8 mouse cellular contexts compared by ENCODE assay signal in the genomic region with DNA sequence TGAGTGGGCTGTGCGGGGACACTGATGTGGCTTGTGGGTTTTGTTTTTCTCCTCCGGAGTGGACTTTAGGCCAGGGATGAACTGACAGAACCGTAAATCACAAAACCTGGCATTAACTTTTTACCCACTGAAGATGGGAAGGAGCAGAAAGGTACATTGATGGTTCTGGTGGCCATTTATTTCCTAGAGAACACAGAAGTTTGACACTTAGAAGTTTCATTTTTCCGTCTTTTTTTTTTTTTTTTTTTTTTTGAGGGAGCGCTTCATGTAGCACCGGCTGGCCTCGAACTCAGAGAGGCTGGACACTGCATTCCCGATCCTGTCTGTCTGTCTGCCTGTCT. TPM values are rescaled to one million over a fixed set of nuclear protein-coding genes. Genes with fewer than 3 reads are reported as not detected.
DNase-seq lines count a peak whose midpoint lies in the region; ATAC-seq and TF ChIP-seq lines count a peak whose summit lies in the region.

No protein-coding gene starts in this region.

- H3K27ac ChIP-seq in heart, embryonic 11.5 days (ENCODE audit: low read depth, low read length) = peak overlapping the region; percentile 98
- H3K27ac ChIP-seq in forebrain, embryonic 13.5 days = peak overlapping the region; percentile 96
- peak overlapping the region; percentile 94 for H3K27ac ChIP-seq in liver, embryonic 15.5 days (replicated peaks)

- peak overlapping the region; percentile 83 for H3K4me2 ChIP-seq in heart, embryonic 11.5 days
- peak overlapping the region; percentile 70 for H3K4me2 ChIP-seq in forebrain, embryonic 13.5 days
- H3K4me2 ChIP-seq in liver, embryonic 15.5 days = peak overlapping the region; percentile 81

- H3K79me2 ChIP-seq in C2C12 (ENCODE audit: control insufficient read depth, insufficient read depth) = peaks cover 60% of the 10 kb centered on the region

- peak overlapping the region; percentile 99 for H3K9ac ChIP-seq in heart, embryonic 11.5 days (ENCODE audit: low read depth, low read length)
- peak overlapping the region; percentile 98 for H3K9ac ChIP-seq in forebrain, embryonic 13.5 days
- peak overlapping the region; percentile 97 for H3K9ac ChIP-seq in liver, embryonic 15.5 days

- H3ac ChIP-seq in C2C12 (ENCODE audit: control insufficient read depth, insufficient read length, low read depth) = peak overlapping the region; percentile 71

- TF ChIP-seq CTCF in C2C12 (IDR thresholded peaks at IDR 0.05; ENCODE audit: control insufficient read depth, insufficient read depth, insufficient read length) = no peak

- no peak for ATAC-seq in heart, embryonic 11.5 days (replicated peaks; ENCODE audit: insufficient number of reproducible peaks, low FRiP score, low TSS enrichment)
- ATAC-seq in forebrain, embryonic 13.5 days = no peak
- no peak for ATAC-seq in liver, embryonic 15.5 days (ENCODE audit: insufficient read depth)

- peak overlapping the region; percentile 99 for H3K4me3 ChIP-seq in heart, embryonic 11.5 days (ENCODE audit: low read depth, low read length)
- peak overlapping the region; percentile 79 for H3K4me3 ChIP-seq in C2C12 (ENCODE audit: insufficient read depth, poor library complexity, severe bottlenecking)
- H3K4me3 ChIP-seq in forebrain, embryonic 13.5 days = peak overlapping the region; percentile 99
- H3K4me3 ChIP-seq in liver, embryonic 15.5 days (replicated peaks) = peak overlapping the region; percentile 98

- WGBS in heart, embryonic 11.5 days (ENCODE audit: insufficient replicate concordance) = 3% methylated on average over 8 of the region's 8 CpGs
- WGBS in forebrain, embryonic 13.5 days = under 1% methylated on average over 8 of the region's 8 CpGs
- 0% methylated on average over 8 of the region's 8 CpGs for WGBS in liver, embryonic 15.5 days (ENCODE audit: insufficient replicate concordance)

- H3K27me3 ChIP-seq in heart, embryonic 11.5 days (ENCODE audit: control insufficient read depth, insufficient read depth, low read length) = no peaks in the 10 kb centered on the region
- no peaks in the 10 kb centered on the region for H3K27me3 ChIP-seq in C2C12 (ENCODE audit: control insufficient read depth, insufficient read depth, insufficient read length)
- H3K27me3 ChIP-seq in forebrain, embryonic 13.5 days = no peaks in the 10 kb centered on the region
- no peaks in the 10 kb centered on the region for H3K27me3 ChIP-seq in liver, embryonic 15.5 days

- peaks cover 5% of the 10 kb centered on the region for H3K36me3 ChIP-seq in heart, embryonic 11.5 days (ENCODE audit: control insufficient read depth, insufficient read depth, low read length)
- H3K36me3 ChIP-seq in C2C12 (ENCODE audit: control insufficient read depth, insufficient read depth) = peaks cover 31% of the 10 kb centered on the region
- peaks cover 19% of the 10 kb centered on the region; the same call in 1 of the 2 replicates for H3K36me3 ChIP-seq in forebrain, embryonic 13.5 days (ENCODE audit: poor library complexity, severe bottlenecking)
- H3K36me3 ChIP-seq in liver, embryonic 15.5 days (replicated peaks) = peaks cover 42% of the 10 kb centered on the region

- DNase-seq in heart, postnatal 4 days = no peak
- DNase-seq in frontal cortex, adult 2 months (ENCODE audit: extremely low spot score in 1 of 2, low spot score in 1 of 2) = no peak
- DNase-seq in adrenal gland, adult 2 months = no peak
- no peak for DNase-seq in kidney, adult 9 months

- H3K4me1 ChIP-seq in heart, embryonic 11.5 days (ENCODE audit: control insufficient read depth, insufficient read depth, low read length) = peaks cover 19% of the 10 kb centered on the region
- peaks cover 37% of the 10 kb centered on the region for H3K4me1 ChIP-seq in forebrain, embryonic 13.5 days
- peaks cover 58% of the 10 kb centered on the region for H3K4me1 ChIP-seq in liver, embryonic 15.5 days (replicated peaks)

- H3K9me3 ChIP-seq in heart, embryonic 11.5 days (replicated peaks; ENCODE audit: control insufficient read depth, low read length) = no peaks in the 10 kb centered on the region
- H3K9me3 ChIP-seq in forebrain, embryonic 13.5 days (replicated peaks) = no peaks in the 10 kb centered on the region; the same call in 1 of the 2 replicates
- H3K9me3 ChIP-seq in liver, embryonic 15.5 days (replicated peaks) = no peaks in the 10 kb centered on the region

- peaks cover 55% of the 10 kb centered on the region for H3K79me3 ChIP-seq in C2C12 (ENCODE audit: low read depth)

TF ChIP-seq in C2C12, 6 proteins besides CTCF, POLR2A, EP300 and RAD21:
- TF ChIP-seq FOSL1 (IDR thresholded peaks at IDR 0.05; ENCODE audit: insufficient read depth, low read length, poor library complexity, severe bottlenecking) (no peak), USF1 (IDR thresholded peaks at IDR 0.05; ENCODE audit: low read depth) (no peak), CEBPB (IDR thresholded peaks at IDR 0.05; ENCODE audit: low read depth) (no peak), MAX (IDR thresholded peaks at IDR 0.05) (no peak), MYOD1 (IDR thresholded peaks at IDR 0.05; ENCODE audit: control insufficient read depth, insufficient read length, low read depth) (no peak), MYOG (IDR thresholded peaks at IDR 0.05; ENCODE audit: control insufficient read depth, extremely low read depth, insufficient read length) (no peak)

RNA-seq across cellular contexts. Expression of gene Baz1b, which starts 1.1 kb away (rescaled TPM):
- polyA plus RNA-seq in heart, embryonic 11.5 days (2014; fragmentation: Nextera tagmentation; extraction: Ambion mirVana) = 28.9 and 45.4 TPM in 2 replicates
- total RNA-seq in heart, postnatal 4 days (2021) = 10 to 100 TPM; 53.9 to 54.3 TPM
- polyA plus RNA-seq in C2C12 (2012; fragmentation: generic; extraction: Trizol) = 39.9 TPM
- polyA plus RNA-seq in forebrain, embryonic 13.5 days (2015; fragmentation: Nextera tagmentation; extraction: Ambion mirVana) = 50.1 and 51.4 TPM in 2 replicates
- polyA plus RNA-seq in liver, embryonic 15.5 days (2015; fragmentation: Nextera tagmentation; extraction: Ambion mirVana) = 18.2 and 20.1 TPM in 2 replicates
- 62.8 and 64.8 TPM in 2 replicates for polyA plus RNA-seq in frontal cortex, adult 2 months (2012; rRNA removed)
- total RNA-seq in adrenal gland, adult 2 months (2021) = 10 to 100 TPM; 70.8 to 78.3 TPM
- polyA plus RNA-seq in adrenal gland, adult 2 months (2012; rRNA removed) = 26.8 and 30.8 TPM in 2 replicates

RNA-seq across cellular contexts. Expression of gene Bcl7b, which starts 20.1 kb away (rescaled TPM):
- 32.3 and 35.2 TPM in 2 replicates for polyA plus RNA-seq in heart, embryonic 11.5 days (2014; fragmentation: Nextera tagmentation; extraction: Ambion mirVana)
- total RNA-seq in heart, postnatal 4 days (2021) = 10 to 100 TPM; 31.1 to 31.9 TPM
- 50.3 TPM for polyA plus RNA-seq in C2C12 (2012; fragmentation: generic; extraction: Trizol)
- 48.9 and 50.8 TPM in 2 replicates for polyA plus RNA-seq in forebrain, embryonic 13.5 days (2015; fragmentation: Nextera tagmentation; extraction: Ambion mirVana)
- polyA plus RNA-seq in liver, embryonic 15.5 days (2015; fragmentation: Nextera tagmentation; extraction: Ambion mirVana) = 26.2 and 27.7 TPM in 2 replicates
- polyA plus RNA-seq in frontal cortex, adult 2 months (2012; rRNA removed) = 42.2 TPM in 2 replicates
- total RNA-seq in adrenal gland, adult 2 months (2021) = 10 to 100 TPM; 77.9 to 95.3 TPM
- 52.4 and 79.9 TPM in 2 replicates for polyA plus RNA-seq in adrenal gland, adult 2 months (2012; rRNA removed)

RNA-seq across cellular contexts. Expression of gene Tbl2, which starts 38.7 kb away (rescaled TPM):
- polyA plus RNA-seq in heart, embryonic 11.5 days (2014; fragmentation: Nextera tagmentation; extraction: Ambion mirVana) = 20.0 and 21.3 TPM in 2 replicates
- 10 to 100 TPM; 15.8 to 18.4 TPM for total RNA-seq in heart, postnatal 4 days (2021)
- 17.0 TPM for polyA plus RNA-seq in C2C12 (2012; fragmentation: generic; extraction: Trizol)
- 18.8 and 19.3 TPM in 2 replicates for polyA plus RNA-seq in forebrain, embryonic 13.5 days (2015; fragmentation: Nextera tagmentation; extraction: Ambion mirVana)
- 11.7 and 12.2 TPM in 2 replicates for polyA plus RNA-seq in liver, embryonic 15.5 days (2015; fragmentation: Nextera tagmentation; extraction: Ambion mirVana)
- polyA plus RNA-seq in frontal cortex, adult 2 months (2012; rRNA removed) = 9.5 and 10.7 TPM in 2 replicates
- total RNA-seq in adrenal gland, adult 2 months (2021) = 10 to 100 TPM; 22.7 to 35.9 TPM
- polyA plus RNA-seq in adrenal gland, adult 2 months (2012; rRNA removed) = 8.7 and 9.2 TPM in 2 replicates
